Mouse (Mus musculus): ENCODE measurements around the gene Saa1. TPM values are rescaled to one million over a fixed set of nuclear protein-coding genes. Genes with fewer than 3 reads are reported as not detected.

Saa1 gene
- polyA plus RNA-seq, 1 experiment from 2014 or later, result not detected

- peak within 1 kb of the TSS; percentile 84 for H3K9ac ChIP-seq (replicated peaks; ENCODE audit: low read length)
- 0% methylated on average over 38 of the region's 38 CpGs for WGBS
These were observed 32.4 kb downstream of the Saa1 start, which contains the start of gene Saal1 for GRCm38 (mm10) chr7:46710390-46710844. Gene Saal1, minus strand, starts transcription at chr7:46710680.

GRCm38 (mm10) chr7:46700521-46701025, 42.2 kb downstream of the Saa1 start:
- ATAC-seq (ENCODE audit: low FRiP score, low TSS enrichment) (no peak), DNase-seq (no peak)
- Histone ChIP-seq H3K36me3 (ENCODE audit: control insufficient read depth, insufficient read depth, low read length) (peaks cover 86% of the 10 kb centered on the region), H3K27me3 (ENCODE audit: control insufficient read depth, insufficient read depth, low read length) (no peaks in the 10 kb centered on the region), H3K9ac (replicated peaks; ENCODE audit: low read length) (no peak overlapping the region), H3K27ac (replicated peaks; ENCODE audit: low read depth, low read length) (no peak overlapping the region), H3K4me2 (ENCODE audit: low read length) (no peak overlapping the region), H3K4me1 (ENCODE audit: control insufficient read depth, insufficient read depth, low read length) (no peaks in the 10 kb centered on the region), H3K9me3 (ENCODE audit: control insufficient read depth, low read length) (no peaks in the 10 kb centered on the region), H3K4me3 (replicated peaks; ENCODE audit: low read depth, low read length) (no peak overlapping the region)
- WGBS, result 95% methylated on average over 6 of the region's 6 CpGs

More at GRCm38 (mm10) chr7:46710390-46710844, 32.4 kb downstream of the Saa1 start, which contains the start of gene Saal1:
- DNase-seq, result peak; percentile 97
- peak within 1 kb of the TSS; percentile 75 for H3K4me3 ChIP-seq (replicated peaks; ENCODE audit: low read depth, low read length)
- H3K27me3 ChIP-seq (ENCODE audit: control insufficient read depth, insufficient read depth, low read length), result no peaks in the 10 kb centered on the region
- H3K4me2 ChIP-seq (ENCODE audit: low read length), result peak within 1 kb of the TSS; percentile 62
- H3K9me3 ChIP-seq (ENCODE audit: control insufficient read depth, low read length), result no peaks in the 10 kb centered on the region
- peak; percentile 94 for ATAC-seq (ENCODE audit: low FRiP score, low TSS enrichment)
- H3K27ac ChIP-seq (replicated peaks; ENCODE audit: low read depth, low read length), result peak within 1 kb of the TSS; percentile 83
- peaks cover 24% of the 10 kb centered on the region for H3K36me3 ChIP-seq (ENCODE audit: control insufficient read depth, insufficient read depth, low read length)
- H3K4me1 ChIP-seq (ENCODE audit: control insufficient read depth, insufficient read depth, low read length), result peaks cover 6% of the 10 kb centered on the region

DNA sequence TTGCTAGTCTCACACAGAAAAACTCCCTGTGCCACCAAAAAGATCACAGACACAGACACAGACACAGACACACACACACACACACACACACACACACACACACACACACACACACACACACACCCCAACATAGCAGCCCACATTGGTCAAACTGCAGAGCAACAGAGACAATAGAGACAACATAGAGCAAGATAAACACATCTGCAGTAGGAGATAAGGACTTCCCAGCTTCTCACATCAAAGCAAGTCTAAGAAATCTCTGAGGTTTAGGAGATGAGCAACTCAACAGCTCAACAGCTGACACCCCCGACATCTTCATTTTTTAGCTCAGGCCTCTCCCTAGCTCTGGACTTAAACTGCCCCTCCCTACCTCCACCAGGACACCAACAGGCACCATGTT, 46.0 kb downstream of the Saa1 start:
- Histone ChIP-seq H3K9me3 (ENCODE audit: control insufficient read depth, low read length) (no peaks in the 10 kb centered on the region), H3K27ac (replicated peaks; ENCODE audit: low read depth, low read length) (no peak overlapping the region), H3K36me3 (ENCODE audit: control insufficient read depth, insufficient read depth, low read length) (peaks cover 65% of the 10 kb centered on the region), H3K4me3 (replicated peaks; ENCODE audit: low read depth, low read length) (no peak overlapping the region), H3K27me3 (ENCODE audit: control insufficient read depth, insufficient read depth, low read length) (no peaks in the 10 kb centered on the region), H3K4me1 (ENCODE audit: control insufficient read depth, insufficient read depth, low read length) (no peaks in the 10 kb centered on the region), H3K4me2 (ENCODE audit: low read length) (no peak overlapping the region), H3K9ac (replicated peaks; ENCODE audit: low read length) (no peak overlapping the region)
- no peak for DNase-seq
- WGBS, result 89% methylated on average over 1 of the region's 1 CpGs
- ATAC-seq (ENCODE audit: low FRiP score, low TSS enrichment), result no peak

Other genes starting within 250 kb of the Saa1 start
- 31.1 and 36.5 TPM in 2 replicates for gene Sergef, start 103.2 kb downstream of the Saa1 start, polyA plus RNA-seq (2014; fragmentation: Nextera tagmentation; extraction: Ambion mirVana)
- gene Tph1, start 70.4 kb downstream of the Saa1 start, polyA plus RNA-seq (2014; fragmentation: Nextera tagmentation; extraction: Ambion mirVana), result 0.28 and 0.32 TPM in 2 replicates
- gene Saal1, start 32.3 kb downstream of the Saa1 start, polyA plus RNA-seq (2014; fragmentation: Nextera tagmentation; extraction: Ambion mirVana), result 13.4 and 19.5 TPM in 2 replicates
- gene Saa3, start 27.3 kb downstream of the Saa1 start, polyA plus RNA-seq (2014; fragmentation: Nextera tagmentation; extraction: Ambion mirVana), result not detected in 2 replicates
- gene Saa4, start 10.4 kb downstream of the Saa1 start, polyA plus RNA-seq (2014; fragmentation: Nextera tagmentation; extraction: Ambion mirVana), result not detected in 2 replicates
- gene Saa2, start 8.8 kb upstream of the Saa1 start, polyA plus RNA-seq (2014; fragmentation: Nextera tagmentation; extraction: Ambion mirVana), result not detected in 2 replicates
- 11.3 and 13.8 TPM in 2 replicates for gene Hps5, start 53.1 kb upstream of the Saa1 start, polyA plus RNA-seq (2014; fragmentation: Nextera tagmentation; extraction: Ambion mirVana)
- 38.1 and 47.2 TPM in 2 replicates for gene Gtf2h1, start 53.1 kb upstream of the Saa1 start, polyA plus RNA-seq (2014; fragmentation: Nextera tagmentation; extraction: Ambion mirVana)
- 423 and 442 TPM in 2 replicates for gene Ldha, start 98.5 kb upstream of the Saa1 start, polyA plus RNA-seq (2014; fragmentation: Nextera tagmentation; extraction: Ambion mirVana)
- gene Ldhc, start 118.2 kb upstream of the Saa1 start, polyA plus RNA-seq (2014; fragmentation: Nextera tagmentation; extraction: Ambion mirVana), result 0.20 and 0.50 TPM in 2 replicates
- 417 and 445 TPM in 2 replicates for gene Tsg101, start 177.0 kb upstream of the Saa1 start, polyA plus RNA-seq (2014; fragmentation: Nextera tagmentation; extraction: Ambion mirVana)
- gene Uevld, start 215.5 kb upstream of the Saa1 start, polyA plus RNA-seq (2014; fragmentation: Nextera tagmentation; extraction: Ambion mirVana), result 3.9 and 7.1 TPM in 2 replicates
- not detected in 2 replicates for gene Gm9999, start 240.6 kb upstream of the Saa1 start, polyA plus RNA-seq (2014; fragmentation: Nextera tagmentation; extraction: Ambion mirVana)